Mouse (Mus musculus): Measurements from ENCODE around the gene Ubxn1. TPM values are rescaled to one million over a fixed set of nuclear protein-coding genes. Genes with fewer than 3 reads are reported as not detected.
"Not testable (repeated sequence)": the region's sequence is repeated elsewhere in the genome, so short reads cannot be mapped to it uniquely, and the experiment has no call there.

The Ubxn1 gene
- total RNA-seq, 2 experiments from 2014 or later = 194 to 295 TPM

DNA sequence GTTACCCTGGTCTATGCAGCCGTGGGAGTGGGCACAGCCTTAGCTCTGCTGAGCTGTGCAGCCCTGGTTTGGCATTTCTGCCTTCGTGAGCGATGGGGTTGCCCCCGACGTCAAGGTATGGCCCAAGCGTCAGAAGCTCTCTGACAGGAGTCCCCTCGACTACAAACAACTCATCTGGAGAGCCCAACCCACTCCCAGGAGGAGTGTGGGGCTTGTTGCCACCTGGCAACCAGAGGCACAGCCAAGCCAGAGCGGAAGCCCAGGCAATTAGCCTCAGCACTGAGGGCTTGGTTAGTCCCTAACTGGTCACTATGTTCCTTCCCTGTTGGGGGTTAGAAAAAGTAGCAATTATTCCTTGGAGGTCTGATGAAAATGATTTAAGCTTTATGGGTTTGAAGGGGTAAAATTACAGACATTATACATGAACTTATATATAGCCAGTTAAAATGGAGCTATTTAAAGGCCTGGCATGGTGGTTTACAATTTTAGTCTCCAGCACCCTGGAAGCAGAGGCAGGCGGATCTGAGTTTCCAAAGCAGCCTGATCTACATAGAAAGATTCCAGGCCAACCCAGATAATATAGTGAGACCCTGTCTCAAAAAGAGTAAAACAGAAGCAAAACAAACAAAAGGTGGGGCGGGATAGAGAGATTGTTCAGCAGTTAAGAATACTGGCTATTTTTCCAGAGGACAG lies 18.9 kb upstream of the Ubxn1 start:
- ATAC-seq (replicated peaks; ENCODE audit: low FRiP score, low TSS enrichment, poor library complexity, severe bottlenecking) = no peak

DNA sequence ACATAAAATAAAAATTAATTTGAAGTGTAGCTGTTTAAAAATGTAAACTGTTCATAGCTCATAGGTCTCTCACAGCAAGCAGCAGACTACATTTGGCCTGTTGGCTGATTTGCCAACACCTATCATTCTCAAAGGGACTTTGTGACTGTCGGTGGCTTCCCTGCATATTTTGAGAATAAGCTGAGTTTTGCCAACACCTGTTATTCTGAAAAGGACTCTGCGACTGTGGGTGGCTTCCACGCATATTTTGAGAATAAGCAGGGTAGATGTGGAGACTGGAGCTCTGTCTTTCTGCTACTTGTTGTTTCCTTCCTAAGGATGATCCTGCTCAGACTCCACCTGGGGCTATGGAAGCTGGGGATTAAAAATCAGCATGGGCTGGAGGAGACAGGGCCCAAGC lies 18.2 kb upstream of the Ubxn1 start:
- ATAC-seq (replicated peaks; ENCODE audit: low FRiP score, low TSS enrichment, poor library complexity, severe bottlenecking) = no peak

DNA sequence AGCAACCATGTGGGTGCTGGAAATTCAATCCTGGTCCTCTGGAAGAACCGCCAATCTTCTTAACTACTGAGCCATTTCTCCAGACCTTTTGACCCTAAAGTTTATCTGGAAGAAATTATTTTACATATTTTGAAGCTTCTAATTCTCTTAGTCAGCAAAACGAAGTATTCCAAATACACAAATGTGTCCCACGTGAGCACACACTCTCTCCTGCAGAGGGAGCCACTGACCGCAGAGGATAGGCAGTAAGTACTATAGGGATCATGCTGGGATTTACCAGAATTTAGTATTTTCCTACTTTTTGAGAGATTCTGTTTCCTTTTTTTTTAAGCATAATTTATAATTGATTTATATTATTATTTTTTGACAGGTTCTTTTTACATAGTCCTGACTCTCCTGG lies 13.6 kb upstream of the Ubxn1 start:
- ATAC-seq (replicated peaks; ENCODE audit: low FRiP score, low TSS enrichment, poor library complexity, severe bottlenecking) = 0 out of 2 replicates have a peak, but pooled peaks have one; percentile 52

DNA sequence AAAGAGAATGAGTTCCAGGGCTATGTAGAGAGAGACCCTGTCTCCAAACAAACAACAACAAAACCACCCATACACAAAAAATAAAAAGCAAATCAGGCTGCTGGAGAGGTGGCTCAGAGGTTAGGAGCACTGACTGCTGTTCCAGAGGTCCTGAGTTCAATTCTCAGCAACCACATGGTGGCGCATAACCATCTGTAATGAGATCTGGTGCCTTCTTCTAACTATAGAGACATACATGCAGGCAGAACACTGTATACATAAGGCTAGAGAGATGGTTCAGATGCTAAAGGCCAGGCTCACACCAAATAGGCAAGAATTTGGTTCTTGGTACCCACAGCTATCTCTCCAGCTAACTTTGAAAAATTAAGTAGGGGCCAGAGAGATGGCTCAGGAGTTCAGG lies 12.3 kb upstream of the Ubxn1 start:
- no peak for ATAC-seq (replicated peaks; ENCODE audit: low FRiP score, low TSS enrichment, poor library complexity, severe bottlenecking)

DNA sequence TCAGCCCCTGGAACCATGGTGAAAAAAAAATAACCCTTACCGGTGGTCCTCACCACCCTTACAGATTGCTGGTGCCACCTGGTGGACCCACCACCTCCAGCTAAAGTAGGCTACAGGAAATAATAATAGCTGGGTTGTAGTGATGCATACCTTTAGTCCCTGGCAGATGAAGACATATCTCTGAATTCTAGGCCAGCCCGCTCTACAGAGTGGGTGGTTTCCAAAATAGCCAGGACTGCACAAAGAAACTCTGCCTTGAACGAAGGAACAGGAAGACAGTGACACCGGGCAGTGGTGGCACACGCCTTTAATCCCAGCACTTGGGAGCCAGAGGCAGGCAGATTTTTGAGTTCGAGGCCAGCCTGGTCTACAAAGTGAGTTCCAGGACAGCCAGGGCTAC lies 7.0 kb upstream of the Ubxn1 start:
- no peak for ATAC-seq (replicated peaks; ENCODE audit: low FRiP score, low TSS enrichment, poor library complexity, severe bottlenecking)

DNA sequence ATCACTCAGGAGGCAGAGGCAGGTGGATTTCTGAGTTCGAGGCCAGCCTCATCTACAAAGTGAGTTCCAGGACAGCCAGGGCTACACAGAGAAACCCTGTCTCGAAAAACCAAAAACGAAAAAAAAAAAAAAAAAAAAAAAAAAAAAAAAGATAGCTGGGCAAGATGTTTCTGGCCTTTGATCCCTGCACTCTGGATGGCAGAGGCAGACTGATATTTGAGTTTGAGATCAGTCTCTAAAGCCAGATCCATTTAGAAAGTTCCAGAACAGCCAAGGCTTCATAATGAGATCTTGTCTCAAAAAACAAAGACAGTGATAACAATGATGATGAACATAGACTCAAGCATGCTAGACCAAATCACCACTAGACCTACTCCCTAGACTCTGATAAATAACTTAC lies 915 bp upstream of the Ubxn1 start:
- ATAC-seq (replicated peaks; ENCODE audit: low FRiP score, low TSS enrichment, poor library complexity, severe bottlenecking) = not testable (repeated sequence)

DNA sequence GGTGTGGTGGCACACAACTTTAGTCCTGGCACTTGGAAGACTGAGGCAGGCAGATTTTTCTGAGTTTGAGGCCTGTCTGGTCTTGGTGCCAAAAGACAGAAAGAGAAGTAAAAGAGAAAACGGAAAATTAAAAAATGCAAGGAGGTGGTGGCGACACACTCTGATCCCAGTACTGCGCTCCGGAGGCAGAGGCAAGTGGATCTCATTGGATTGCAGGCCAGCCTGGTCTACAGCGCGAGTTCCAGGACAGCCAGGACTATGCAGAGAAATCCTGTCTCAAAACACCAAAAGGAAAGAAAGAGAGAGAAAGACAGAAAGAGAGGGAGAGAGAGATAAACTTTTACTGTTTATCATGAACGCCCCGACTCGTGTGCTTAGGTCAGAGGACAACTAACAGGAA lies 458 bp upstream of the Ubxn1 start:
- no peak for ATAC-seq (replicated peaks; ENCODE audit: low FRiP score, low TSS enrichment, poor library complexity, severe bottlenecking)

DNA sequence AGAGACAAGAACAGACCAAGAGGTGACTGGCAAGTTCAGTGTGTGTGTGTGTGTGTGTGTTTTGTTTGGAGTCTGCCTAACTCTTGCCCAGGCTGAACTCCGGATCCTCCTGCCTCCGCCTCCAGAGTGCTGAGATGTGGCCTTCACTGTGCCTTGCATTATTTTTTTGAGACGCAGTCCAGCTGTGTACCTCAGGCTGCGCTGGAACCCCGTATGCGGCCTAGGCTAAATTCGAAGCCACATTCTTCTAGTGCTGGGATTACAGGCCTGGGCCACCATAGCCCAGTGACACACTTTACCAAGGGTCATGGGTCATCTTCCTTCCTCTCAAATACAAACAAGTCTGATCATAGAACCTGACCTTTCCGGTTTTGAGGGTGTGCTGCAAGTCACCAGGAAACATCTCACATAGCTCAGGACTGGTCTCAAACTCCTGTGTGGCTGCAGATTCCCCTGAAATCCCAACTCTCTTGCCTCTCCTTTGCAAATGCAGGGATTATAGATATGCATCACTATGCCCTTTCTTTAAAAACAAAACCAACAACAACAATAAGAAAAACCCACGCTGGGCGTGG lies 1.1 kb downstream of the Ubxn1 start:
- no peak for ATAC-seq (replicated peaks; ENCODE audit: low FRiP score, low TSS enrichment, poor library complexity, severe bottlenecking)

DNA sequence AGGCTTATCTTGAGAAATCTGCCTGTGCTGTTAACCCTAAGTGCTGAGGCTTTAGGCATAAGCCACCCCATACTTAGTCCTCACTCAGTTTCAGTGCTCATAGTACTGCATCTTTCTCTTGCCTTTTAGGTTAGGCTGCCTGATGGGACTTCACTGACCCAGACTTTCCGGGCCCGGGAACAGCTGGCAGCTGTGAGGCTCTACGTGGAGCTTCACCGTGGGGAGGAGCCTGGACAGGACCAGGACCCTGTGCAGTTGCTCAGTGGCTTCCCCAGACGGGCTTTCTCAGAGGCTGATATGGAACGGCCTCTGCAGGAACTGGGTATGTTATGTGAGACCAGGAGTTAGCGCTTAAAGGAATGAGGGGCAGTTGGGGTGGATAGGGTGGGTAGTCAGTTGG lies 3.7 kb downstream of the Ubxn1 start:
- no peak for ATAC-seq (replicated peaks; ENCODE audit: low FRiP score, low TSS enrichment, poor library complexity, severe bottlenecking)

DNA sequence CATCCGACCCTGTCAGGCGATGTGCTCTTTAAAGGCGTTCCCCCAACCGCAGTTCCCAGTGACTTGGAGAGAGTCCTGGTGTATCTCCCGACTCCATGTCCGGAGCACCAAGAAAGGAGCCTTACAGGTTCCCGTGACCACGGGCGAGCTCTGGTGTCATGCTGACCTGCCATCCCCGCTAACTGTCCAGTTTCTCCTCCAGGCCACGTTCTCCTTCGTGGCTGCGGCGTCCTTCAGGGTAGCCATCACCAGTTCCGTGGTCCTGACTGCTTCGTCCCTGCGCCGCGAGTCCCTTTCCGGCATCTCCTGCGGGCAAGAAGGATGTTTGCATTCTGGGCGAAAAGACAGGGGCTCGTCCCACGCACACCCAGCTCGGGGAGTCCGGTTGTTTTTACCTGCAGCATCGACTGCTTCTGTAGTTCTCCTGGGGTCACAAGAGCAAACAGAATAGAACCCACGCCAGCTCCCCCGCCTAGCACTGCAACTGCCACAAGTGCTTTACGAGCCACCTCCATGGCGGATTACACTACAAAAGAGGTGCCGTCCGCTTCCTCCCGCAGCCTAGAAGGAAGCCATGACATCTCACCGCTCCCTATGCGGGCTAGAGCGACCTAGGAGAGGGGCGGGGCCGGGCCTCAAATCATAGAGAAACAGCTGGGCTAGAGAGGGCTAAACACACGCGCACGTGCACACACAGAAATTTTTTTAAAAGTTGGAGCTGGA lies 9.2 kb downstream of the Ubxn1 start, which contains the start of gene Uqcc3:
Gene Uqcc3, minus strand, starts transcription at position 613 of the 723 bp plus-strand sequence.
- ATAC-seq (replicated peaks; ENCODE audit: low FRiP score, low TSS enrichment, poor library complexity, severe bottlenecking) = peak; percentile 98

DNA sequence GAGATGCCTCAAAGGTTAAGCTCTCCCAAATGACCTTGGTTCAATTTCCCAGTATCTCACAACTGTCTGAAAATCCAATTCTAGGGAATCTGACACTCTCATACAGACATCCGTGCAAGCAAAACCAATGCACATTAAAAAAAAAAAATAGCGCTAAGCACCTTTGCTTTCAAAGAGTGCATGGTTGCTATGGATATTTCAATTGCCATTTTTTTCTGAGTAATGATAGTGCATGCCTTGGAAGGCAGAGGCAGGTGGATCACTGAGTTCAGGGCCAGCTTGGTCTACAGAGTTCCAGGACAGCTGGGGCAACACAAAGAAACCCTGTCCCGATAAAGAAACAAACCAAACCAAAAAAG lies 9.7 kb downstream of the Ubxn1 start:
- ATAC-seq (replicated peaks; ENCODE audit: low FRiP score, low TSS enrichment, poor library complexity, severe bottlenecking) = peak; percentile 28; the same call in 1 of the 2 replicates

DNA sequence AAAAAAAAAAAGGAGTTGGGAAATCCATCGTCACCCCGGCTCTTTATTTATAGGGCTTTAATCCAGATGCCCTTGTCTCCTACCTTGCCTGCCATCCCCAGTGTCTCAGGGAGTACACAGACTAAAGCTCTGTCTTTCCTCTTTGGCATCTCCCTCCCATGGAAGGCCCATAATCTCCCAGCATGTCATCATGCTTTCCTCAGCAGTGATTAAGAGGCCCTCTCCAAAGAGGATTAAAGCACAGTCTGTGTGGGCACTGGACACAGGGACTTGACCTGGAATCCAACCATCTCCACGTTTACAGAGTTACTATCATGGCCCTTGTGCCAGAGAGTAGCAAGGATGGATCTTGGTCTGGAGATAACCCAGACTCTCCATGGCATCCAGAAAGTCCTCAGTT lies 12.3 kb downstream of the Ubxn1 start, which contains the start of the genes Lbhd1 and Gm49403:
Gene Lbhd1, plus strand, starts transcription at position 117 of the 400 bp plus-strand sequence.
Gene Gm49403, plus strand, starts transcription at position 315 of the 400 bp plus-strand sequence.
- no peak for ATAC-seq (replicated peaks; ENCODE audit: low FRiP score, low TSS enrichment, poor library complexity, severe bottlenecking)

DNA sequence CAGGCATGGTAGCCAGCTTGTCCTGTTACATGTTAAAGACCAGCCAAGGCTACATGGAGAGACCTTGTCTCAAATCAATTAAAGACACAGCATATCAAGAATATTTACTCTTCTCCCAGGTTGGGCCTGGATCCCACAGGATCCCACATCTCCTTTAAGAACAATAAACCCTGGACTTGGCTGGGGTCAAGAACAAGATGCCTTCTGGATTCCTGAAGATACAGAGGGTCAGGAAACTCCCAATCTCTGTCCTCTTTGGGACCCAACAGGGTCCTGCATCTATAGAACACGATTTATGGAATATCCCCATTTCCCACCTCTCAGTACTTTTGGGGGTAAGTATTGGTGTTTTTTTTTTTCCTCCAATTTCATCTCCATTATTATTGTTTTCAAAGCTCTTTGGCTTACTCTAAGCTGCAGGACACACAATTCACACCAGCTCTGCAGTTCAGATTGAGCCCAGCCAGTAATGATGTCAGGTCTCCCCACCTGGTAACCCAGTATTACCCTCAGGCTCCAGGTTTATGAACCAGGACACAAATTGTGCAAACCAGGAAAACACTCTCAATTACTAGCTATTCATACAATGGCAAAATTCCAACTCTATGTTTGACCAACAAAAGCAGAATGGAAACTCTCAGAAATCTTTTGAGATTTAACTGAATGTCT lies 15.8 kb downstream of the Ubxn1 start:
- no peak for ATAC-seq (replicated peaks; ENCODE audit: low FRiP score, low TSS enrichment, poor library complexity, severe bottlenecking)

DNA sequence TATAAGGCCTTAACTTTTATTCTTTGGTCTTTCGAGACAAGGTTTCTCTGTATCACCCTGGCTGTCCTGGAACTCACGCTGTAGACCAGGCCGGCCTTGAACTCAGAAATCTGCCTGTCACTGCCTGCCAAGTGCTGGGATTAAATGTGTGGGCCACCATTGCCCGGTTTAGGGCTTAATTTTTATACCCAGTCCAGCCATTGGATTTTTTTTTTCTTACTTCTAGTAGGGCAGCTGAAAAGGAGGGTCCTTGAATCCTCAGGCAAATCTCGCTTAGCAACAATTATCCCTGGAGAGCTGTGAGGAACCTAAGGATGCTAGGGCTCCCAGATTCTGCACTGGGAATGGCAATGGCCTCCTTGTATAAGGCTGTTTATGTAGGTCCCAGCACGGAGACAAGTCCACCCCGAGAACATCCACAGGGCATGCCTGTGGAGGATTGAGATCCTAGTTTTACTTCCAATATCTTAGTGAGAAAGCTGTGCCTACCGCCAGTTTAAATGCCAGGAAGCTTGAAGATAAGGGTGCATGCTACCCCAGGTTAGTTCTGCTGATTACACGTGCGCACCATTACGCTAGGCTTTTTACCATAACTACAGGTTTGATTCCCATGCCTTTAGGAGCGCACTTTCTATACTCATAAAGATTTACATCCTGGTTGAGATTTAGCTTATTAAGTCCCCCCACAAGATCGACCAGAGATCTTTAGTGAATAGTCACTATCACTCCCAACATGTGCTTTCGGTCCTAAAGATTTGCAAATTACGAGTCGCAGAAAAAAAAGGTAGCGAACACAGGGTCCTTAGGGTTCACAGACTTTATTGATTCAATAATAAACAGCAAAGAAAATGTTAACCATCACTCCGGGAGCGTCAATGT lies 16.5 kb downstream of the Ubxn1 start:
- peak; percentile 34 for ATAC-seq (replicated peaks; ENCODE audit: low FRiP score, low TSS enrichment, poor library complexity, severe bottlenecking)

DNA sequence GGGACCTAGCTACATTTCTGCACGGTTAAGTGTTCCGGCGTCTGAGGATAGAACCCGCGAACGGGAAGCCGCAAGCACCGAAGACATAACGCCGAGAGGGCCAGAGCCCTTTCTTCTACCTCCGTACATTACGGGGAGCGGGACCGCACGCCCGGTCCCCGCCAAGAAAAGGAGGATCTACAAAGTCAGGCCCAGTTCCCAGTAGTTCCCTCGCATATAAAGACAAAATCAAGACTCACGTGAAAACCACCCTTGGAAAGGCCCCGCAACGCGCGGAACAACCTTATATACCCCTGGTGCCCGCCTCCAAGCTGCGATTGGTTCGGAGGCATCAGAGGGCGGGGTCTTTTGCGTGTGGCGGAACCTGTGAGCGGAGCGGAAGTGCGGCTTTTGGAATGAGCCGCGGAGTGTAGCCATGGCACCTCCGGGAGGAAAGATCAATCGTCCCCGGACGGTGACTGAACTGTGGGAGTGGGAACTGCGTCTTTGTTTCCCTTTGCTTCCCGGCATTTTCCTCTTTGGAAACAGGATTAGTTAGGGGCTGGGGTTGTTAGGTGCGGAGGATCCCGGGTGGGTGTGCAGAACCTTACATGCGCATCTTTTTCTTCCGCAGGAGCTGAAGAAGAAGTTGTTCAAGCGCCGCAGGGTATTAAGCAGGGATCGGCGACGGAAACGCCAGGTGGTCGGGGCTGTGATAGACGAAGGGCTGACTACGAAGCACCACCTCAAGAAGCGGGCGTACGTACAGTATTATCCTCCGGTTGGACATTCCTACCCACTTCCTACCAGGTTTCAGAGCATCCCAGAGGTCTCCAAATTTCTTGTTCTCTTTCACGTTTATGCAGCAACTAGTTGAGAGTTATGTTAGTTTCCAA lies 17.5 kb downstream of the Ubxn1 start, which contains the start of the genes 1810009A15Rik and Gm49416:
Gene 1810009A15Rik, plus strand, starts transcription at position 343 of the 875 bp plus-strand sequence.
Gene Gm49416, plus strand, starts transcription at position 416 of the 875 bp plus-strand sequence.
- peak; percentile 87 for ATAC-seq (replicated peaks; ENCODE audit: low FRiP score, low TSS enrichment, poor library complexity, severe bottlenecking)

DNA sequence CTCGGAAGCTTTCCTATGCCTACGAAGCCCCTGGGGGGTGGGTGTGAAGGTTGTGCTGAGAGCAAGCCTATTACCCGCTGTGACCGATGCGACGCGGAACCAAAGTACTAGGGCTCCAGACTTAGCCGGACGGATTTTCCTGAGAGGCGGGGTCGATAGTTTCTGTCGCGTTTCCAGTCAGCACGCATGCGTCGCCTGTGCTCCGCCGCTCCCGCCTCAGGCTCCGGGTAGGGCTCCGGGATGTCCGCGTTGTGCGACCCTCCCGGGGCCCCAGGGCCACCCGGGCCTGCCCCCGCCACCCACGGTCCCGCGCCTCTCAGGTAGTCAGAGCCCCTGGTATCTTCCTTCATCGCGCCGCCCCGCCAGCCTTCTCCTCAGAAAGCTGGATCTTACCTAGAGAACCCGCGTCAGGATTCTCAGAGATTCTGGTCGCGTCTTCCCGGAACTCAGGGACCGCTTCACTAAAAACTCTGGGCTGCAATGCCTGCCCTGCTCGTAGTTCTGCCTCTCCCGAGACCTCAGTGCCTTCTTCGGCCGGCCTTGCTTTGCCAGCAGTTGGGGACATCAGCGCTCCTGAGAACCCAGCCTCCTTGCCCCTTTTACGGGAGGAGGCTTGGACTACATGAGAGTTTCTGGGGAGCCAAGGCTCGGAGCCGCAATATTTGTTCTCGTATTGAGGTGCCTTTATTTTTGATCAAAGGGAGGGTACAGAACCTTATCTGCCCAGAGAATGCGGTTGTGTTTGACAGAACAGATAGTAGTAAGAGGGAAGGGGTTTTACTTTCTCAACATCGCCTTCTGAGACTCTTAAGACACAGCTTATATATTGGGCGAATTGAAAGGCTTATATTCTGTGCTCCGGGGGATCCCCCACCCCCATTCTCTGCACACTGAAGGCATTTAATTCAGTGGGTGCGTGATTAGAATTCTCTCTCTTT lies 21.8 kb downstream of the Ubxn1 start, which contains the start of gene Ints5:
Gene Ints5, plus strand, starts transcription at position 177 of the 938 bp plus-strand sequence.
- peak; percentile 36 for ATAC-seq (replicated peaks; ENCODE audit: low FRiP score, low TSS enrichment, poor library complexity, severe bottlenecking)
